Mouse (Mus musculus) liver, postnatal 0 days (tissue): ENCODE data around the gene Osbpl7. TPM values are rescaled to one million over a fixed set of nuclear protein-coding genes. Genes with fewer than 3 reads are reported as not detected.

Experiments
- ATAC-seq: fragments of 200-750 bp; cut with Nextera tagmentation; 2 replicates; pipeline ENCODE4 v1.8.0; 2017; ENCODE audit warnings: mild to moderate bottlenecking, moderate library complexity
- DNase-seq: peaks from one replicate; pipeline ENCODE4 v3.0.0-alpha.2; 2016
- H3K27ac ChIP-seq: fragments of 300-500 bp; sonication (generic); 2 replicates; pipeline ENCODE4 v1.5.1; 2014; ENCODE audit warnings: antibody characterized with exemption, moderate library complexity, mild to moderate bottlenecking, low read depth
- H3K27me3 ChIP-seq: fragments of 300-500 bp; sonication (generic); 2 replicates; pipeline ENCODE4 v1.6.1; 2014; ENCODE audit warnings: low read length, control low read depth, mixed read lengths; ENCODE audit not compliant: insufficient read depth
- H3K36me3 ChIP-seq: fragments of 300-500 bp; sonication (generic); replicated peaks from 2 replicates; pipeline ENCODE4 v1.6.1; 2014; ENCODE audit warnings: mild to moderate bottlenecking, control low read depth, low read length, moderate library complexity, mixed read lengths; ENCODE audit not compliant: insufficient read depth
- H3K4me1 ChIP-seq: fragments of 300-500 bp; sonication (generic); 2 replicates; pipeline ENCODE4 v1.6.1; 2014; ENCODE audit warnings: antibody characterized with exemption, mild to moderate bottlenecking, control low read depth; ENCODE audit not compliant: insufficient read depth
- H3K4me2 ChIP-seq: fragments of 300-500 bp; sonication (generic); 2 replicates; pipeline ENCODE4 v1.6.1; 2014; ENCODE audit warnings: low read depth, mild to moderate bottlenecking, low read length, moderate library complexity, mixed read lengths
- H3K4me3 ChIP-seq: fragments of 300-500 bp; sonication (generic); 2 replicates; pipeline ENCODE4 v1.5.1; 2014; ENCODE audit warnings: low read depth, low read length
- H3K9ac ChIP-seq: fragments of 300-500 bp; sonication (generic); replicated peaks from 2 replicates; pipeline ENCODE4 v1.6.1; 2014; ENCODE audit warnings: mild to moderate bottlenecking, moderate library complexity
- H3K9me3 ChIP-seq: fragments of 300-500 bp; sonication (generic); 2 replicates; pipeline ENCODE4 v1.6.1; 2016; ENCODE audit warnings: mild to moderate bottlenecking, control low read depth, low read length, mixed read lengths
- CTCF ChIP-seq: sonication (generic); IDR thresholded peaks from 2 replicates; pipeline ENCODE4 v1.5.1; 2016; ENCODE audit warnings: antibody characterized with exemption, low read depth
- EP300 ChIP-seq: IDR thresholded peaks from 2 replicates; pipeline ENCODE4 v1.6.1; 2016; ENCODE audit warnings: antibody characterized with exemption, low read depth, mild to moderate bottlenecking
- WGBS: fragments of 180-500 bp; shearing (Covaris S2); extraction: QIAGEN DNeasy Blood & Tissue Kit; methylation state at CpG from one replicate; pipeline ENCODE4 v1.1.7; 2014; ENCODE audit not compliant: insufficient replicate concordance; 5-methylcytosine and 5-hydroxymethylcytosine counted together
- polyA plus RNA-seq: library from polyadenylated mRNA; unstranded; fragments of >200 nt; fragmentation: Nextera tagmentation; extraction: Ambion mirVana; gene quantifications from 2 replicates; pipeline ENCODE4 v1.2.1, GENCODE M21; 2015

Gene Osbpl7
- polyA plus RNA-seq, 1 experiment from 2014 or later, result 1.8 TPM

GRCm38 (mm10) chr11:97084821-97085505 lies 34.5 kb downstream of the Osbpl7 start:
- no peak for DNase-seq
- no peak overlapping the region for H3K4me3 ChIP-seq
- no peak overlapping the region for H3K27ac ChIP-seq
- no peaks in the 10 kb centered on the region for H3K36me3 ChIP-seq
- H3K9ac ChIP-seq, result no peak overlapping the region
- no peaks in the 10 kb centered on the region; the same call in 1 of the 2 replicates for H3K9me3 ChIP-seq
- TF ChIP-seq EP300 (no peak), CTCF (no peak)
- 78% methylated on average over 15 of the region's 15 CpGs for WGBS
- ATAC-seq, result no peak
- H3K27me3 ChIP-seq, result 0 out of 2 replicates have a peak, but pooled peaks cover 2% of the 10 kb centered on the region
- no peak overlapping the region for H3K4me2 ChIP-seq
- no peaks in the 10 kb centered on the region for H3K4me1 ChIP-seq

DNA sequence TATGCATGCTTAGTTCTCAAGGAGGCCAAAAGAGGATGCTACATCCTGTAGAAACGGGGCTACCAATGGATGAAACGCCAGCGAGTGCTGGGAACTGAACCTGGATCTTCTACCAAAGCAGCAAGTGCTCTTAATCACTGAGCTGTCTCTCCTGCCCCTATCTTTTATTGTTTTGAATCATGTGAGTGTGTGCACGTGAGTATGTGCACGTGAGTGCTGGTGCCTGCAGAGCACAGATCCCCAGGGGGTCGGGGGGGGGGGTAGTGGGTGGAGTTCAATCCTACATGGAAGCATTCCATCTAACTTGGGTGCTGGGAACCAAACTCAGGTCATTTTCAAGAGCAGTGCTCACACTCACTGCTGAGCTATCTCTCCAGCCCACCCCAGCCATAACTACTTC lies 35.9 kb downstream of the Osbpl7 start:
- Histone ChIP-seq H3K9ac (no peak overlapping the region), H3K4me2 (no peak overlapping the region), H3K36me3 (no peaks in the 10 kb centered on the region), H3K27me3 (0 out of 2 replicates have a peak, but pooled peaks cover 7% of the 10 kb centered on the region), H3K27ac (no peak overlapping the region), H3K4me3 (no peak overlapping the region), H3K9me3 (no peaks in the 10 kb centered on the region; the same call in 1 of the 2 replicates), H3K4me1 (no peaks in the 10 kb centered on the region)
- ATAC-seq, result no peak
- no peak for DNase-seq
- WGBS, result 65% methylated on average over 6 of the region's 6 CpGs
- no peak for TF ChIP-seq CTCF
- TF ChIP-seq EP300, result no peak

DNA sequence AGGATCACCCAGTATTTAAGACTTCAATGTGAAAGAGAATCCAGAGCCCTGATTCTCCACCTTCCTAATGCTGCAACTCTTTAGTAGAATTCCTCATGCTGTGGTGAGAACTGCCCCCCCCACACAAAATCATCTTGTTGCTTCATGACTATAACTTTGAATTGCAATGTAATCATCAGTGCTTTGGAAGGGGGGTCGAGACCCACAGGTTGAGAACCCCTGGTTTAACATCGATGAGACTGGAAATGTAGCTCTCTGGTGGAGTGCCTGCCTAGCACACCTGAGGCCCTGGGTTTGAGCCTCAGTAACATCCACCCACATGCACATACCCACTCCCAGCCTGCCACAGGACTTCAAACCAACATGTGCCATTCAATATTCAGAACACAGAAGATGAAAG lies 44.2 kb downstream of the Osbpl7 start:
- no peak overlapping the region for H3K27ac ChIP-seq
- no peaks in the 10 kb centered on the region for H3K9me3 ChIP-seq
- no peaks in the 10 kb centered on the region for H3K4me1 ChIP-seq
- no peak for ATAC-seq
- TF ChIP-seq CTCF (no peak), EP300 (no peak)
- H3K36me3 ChIP-seq, result no peaks in the 10 kb centered on the region
- H3K4me2 ChIP-seq, result no peak overlapping the region
- WGBS, result 61% methylated on average over 2 of the region's 2 CpGs
- no peak for DNase-seq
- H3K27me3 ChIP-seq, result peaks cover 33% of the 10 kb centered on the region
- H3K4me3 ChIP-seq, result no peak overlapping the region
- no peak overlapping the region for H3K9ac ChIP-seq

DNA sequence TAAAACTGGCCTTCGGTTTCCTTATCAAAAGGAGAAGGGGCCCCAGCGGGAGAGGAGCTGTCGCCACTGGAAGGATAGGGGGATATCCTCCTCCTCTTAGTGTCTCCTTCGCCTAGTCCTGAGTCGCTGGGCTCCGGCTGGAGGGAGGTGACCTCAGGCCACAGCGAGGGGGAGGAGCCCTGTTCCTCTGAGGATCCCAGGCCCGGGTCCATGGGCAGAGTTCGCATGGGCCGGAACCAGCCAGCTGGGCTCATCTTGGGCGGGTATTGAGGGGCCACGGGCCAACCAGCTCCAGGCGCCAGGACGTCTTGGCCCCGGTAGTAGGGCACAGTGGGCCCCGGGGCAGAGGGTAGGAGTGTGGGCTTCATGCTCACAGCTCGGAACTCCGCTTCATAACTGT lies 48.4 kb downstream of the Osbpl7 start:
- no peak for ATAC-seq
- Histone ChIP-seq H3K4me3 (no peak overlapping the region), H3K27ac (no peak overlapping the region), H3K4me2 (peak overlapping the region; percentile 19; the same call in 1 of the 2 replicates), H3K36me3 (no peaks in the 10 kb centered on the region), H3K27me3 (peaks cover 38% of the 10 kb centered on the region), H3K4me1 (no peaks in the 10 kb centered on the region), H3K9ac (no peak overlapping the region), H3K9me3 (no peaks in the 10 kb centered on the region)
- TF ChIP-seq CTCF, result no peak
- TF ChIP-seq EP300, result no peak
- DNase-seq, result no peak
- 13% methylated on average over 18 of the region's 18 CpGs for WGBS

DNA sequence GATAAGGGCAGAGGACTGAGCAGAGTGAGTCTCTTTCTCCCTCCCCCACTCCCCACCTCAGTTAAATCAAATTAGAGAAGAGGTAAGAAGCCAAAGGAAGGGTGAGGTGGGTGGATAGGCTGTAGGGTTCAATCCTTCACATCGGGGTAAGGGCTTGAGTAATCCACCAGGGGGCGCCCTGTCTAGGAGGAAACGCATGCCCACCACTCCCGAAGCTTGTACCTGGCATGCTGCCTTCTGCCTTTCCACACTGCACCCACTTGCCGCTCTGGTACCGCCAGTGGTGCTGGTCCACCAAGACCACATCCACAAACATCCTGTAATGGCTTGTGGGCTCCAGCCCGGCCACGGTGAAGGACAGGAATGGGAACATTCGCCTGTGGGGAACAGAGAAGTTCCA lies 51.3 kb downstream of the Osbpl7 start:
- Histone ChIP-seq H3K4me1 (no peaks in the 10 kb centered on the region), H3K36me3 (no peaks in the 10 kb centered on the region), H3K4me2 (no peak overlapping the region), H3K9me3 (no peaks in the 10 kb centered on the region), H3K9ac (no peak overlapping the region), H3K4me3 (no peak overlapping the region), H3K27ac (no peak overlapping the region), H3K27me3 (peaks cover 35% of the 10 kb centered on the region)
- ATAC-seq, result 0 out of 2 replicates have a peak, but pooled peaks have one; percentile 31
- WGBS, result 17% methylated on average over 9 of the region's 9 CpGs
- peak; percentile 80 for DNase-seq
- peak; percentile 89 for TF ChIP-seq CTCF
- TF ChIP-seq EP300, result no peak

GRCm38 (mm10) chr11:97103163-97104090 lies 53.0 kb downstream of the Osbpl7 start:
- H3K36me3 ChIP-seq, result no peaks in the 10 kb centered on the region
- H3K9ac ChIP-seq, result no peak overlapping the region
- DNase-seq, result no peak
- H3K4me1 ChIP-seq, result no peaks in the 10 kb centered on the region
- no peaks in the 10 kb centered on the region for H3K9me3 ChIP-seq
- H3K4me3 ChIP-seq, result no peak overlapping the region
- H3K27ac ChIP-seq, result no peak overlapping the region
- peaks cover 20% of the 10 kb centered on the region for H3K27me3 ChIP-seq
- H3K4me2 ChIP-seq, result no peak overlapping the region
- 53% methylated on average over 10 of the region's 10 CpGs for WGBS
- no peak for ATAC-seq
- TF ChIP-seq CTCF (no peak), EP300 (no peak)
